Mouse (Mus musculus): Measurements from ENCODE around the gene Mitf. TPM values are rescaled to one million over a fixed set of nuclear protein-coding genes. Genes with fewer than 3 reads are reported as not detected.

The Mitf gene
- polyA plus RNA-seq, 1 experiment from 2014 or later = 1.7 TPM

- H3K27me3 ChIP-seq (ENCODE audit: control insufficient read depth, insufficient read depth, low read length) = no peaks in the 10 kb centered on the region
- WGBS = 84% methylated on average over 8 of the region's 8 CpGs
- ATAC-seq (replicated peaks; ENCODE audit: low FRiP score) = no peak
- H3K4me1 ChIP-seq (replicated peaks; ENCODE audit: control insufficient read depth, insufficient read depth, low read length) = no peaks in the 10 kb centered on the region
- H3K27ac ChIP-seq (ENCODE audit: low read depth, low read length) = no peak overlapping the region
- H3K4me3 ChIP-seq (ENCODE audit: low read depth, low read length) = no peak overlapping the region
- H3K9me3 ChIP-seq (ENCODE audit: control insufficient read depth, low read length) = no peaks in the 10 kb centered on the region
- H3K36me3 ChIP-seq (ENCODE audit: control insufficient read depth, insufficient read depth, low read length) = no peaks in the 10 kb centered on the region
- no peak for DNase-seq (ENCODE audit: low spot score)
- H3K4me2 ChIP-seq (ENCODE audit: low read depth, low read length, severe bottlenecking) = no peak overlapping the region
- H3K9ac ChIP-seq (ENCODE audit: low read length) = no peak overlapping the region
These were observed 48.7 kb downstream of the Mitf start for GRCm38 (mm10) chr6:97855420-97856170.

DNA sequence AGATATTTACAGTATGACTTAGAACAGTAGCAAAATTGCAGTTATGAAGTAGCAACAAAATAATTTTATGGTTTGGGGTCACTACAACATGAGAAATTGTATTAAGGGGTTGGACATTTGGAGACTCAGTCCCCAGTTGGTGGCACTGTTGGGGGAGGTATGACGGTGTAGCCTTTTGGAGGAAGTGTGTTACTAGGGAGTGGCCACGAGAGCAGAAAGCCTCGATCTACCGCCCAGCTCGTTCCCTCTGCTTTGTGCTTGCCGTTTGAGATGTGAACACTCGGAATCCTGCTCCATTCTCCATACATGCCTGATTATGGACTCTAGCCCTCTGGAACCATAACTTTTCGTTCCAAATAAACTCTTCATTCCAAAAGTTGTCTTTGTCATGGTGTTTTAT is 49.6 kb downstream of the Mitf start:
- WGBS = 80% methylated on average over 8 of the region's 8 CpGs
- no peak overlapping the region for H3K27ac ChIP-seq (ENCODE audit: low read depth, low read length)

GRCm38 (mm10) chr6:97857690-97858089 is 50.8 kb downstream of the Mitf start:
- Histone ChIP-seq H3K4me3 (ENCODE audit: low read depth, low read length) (no peak overlapping the region), H3K4me1 (replicated peaks; ENCODE audit: control insufficient read depth, insufficient read depth, low read length) (no peaks in the 10 kb centered on the region), H3K27ac (ENCODE audit: low read depth, low read length) (no peak overlapping the region), H3K9ac (ENCODE audit: low read length) (no peak overlapping the region), H3K4me2 (ENCODE audit: low read depth, low read length, severe bottlenecking) (no peak overlapping the region), H3K9me3 (ENCODE audit: control insufficient read depth, low read length) (no peaks in the 10 kb centered on the region), H3K36me3 (ENCODE audit: control insufficient read depth, insufficient read depth, low read length) (no peaks in the 10 kb centered on the region), H3K27me3 (ENCODE audit: control insufficient read depth, insufficient read depth, low read length) (no peaks in the 10 kb centered on the region)
- 49% methylated on average over 3 of the region's 3 CpGs for WGBS
- no peak for DNase-seq (ENCODE audit: low spot score)
- no peak for ATAC-seq (replicated peaks; ENCODE audit: low FRiP score)

More for the DNA sequence above, 49.6 kb downstream of the Mitf start:
- H3K4me2 ChIP-seq (ENCODE audit: low read depth, low read length, severe bottlenecking) = no peak overlapping the region
- no peak overlapping the region for H3K9ac ChIP-seq (ENCODE audit: low read length)
- ATAC-seq (replicated peaks; ENCODE audit: low FRiP score) (no peak), DNase-seq (ENCODE audit: low spot score) (no peak)
- no peak overlapping the region for H3K4me3 ChIP-seq (ENCODE audit: low read depth, low read length)
- no peaks in the 10 kb centered on the region for H3K9me3 ChIP-seq (ENCODE audit: control insufficient read depth, low read length)
- H3K4me1 ChIP-seq (replicated peaks; ENCODE audit: control insufficient read depth, insufficient read depth, low read length) = no peaks in the 10 kb centered on the region
- no peaks in the 10 kb centered on the region for H3K27me3 ChIP-seq (ENCODE audit: control insufficient read depth, insufficient read depth, low read length)
- no peaks in the 10 kb centered on the region for H3K36me3 ChIP-seq (ENCODE audit: control insufficient read depth, insufficient read depth, low read length)

- Histone ChIP-seq H3K9ac (ENCODE audit: low read length) (no peak overlapping the region), H3K4me2 (ENCODE audit: low read depth, low read length, severe bottlenecking) (no peak overlapping the region), H3K4me1 (replicated peaks; ENCODE audit: control insufficient read depth, insufficient read depth, low read length) (no peaks in the 10 kb centered on the region), H3K36me3 (ENCODE audit: control insufficient read depth, insufficient read depth, low read length) (no peaks in the 10 kb centered on the region), H3K9me3 (ENCODE audit: control insufficient read depth, low read length) (no peaks in the 10 kb centered on the region), H3K4me3 (ENCODE audit: low read depth, low read length) (no peak overlapping the region), H3K27me3 (ENCODE audit: control insufficient read depth, insufficient read depth, low read length) (no peaks in the 10 kb centered on the region), H3K27ac (ENCODE audit: low read depth, low read length) (no peak overlapping the region)
- 93% methylated on average over 7 of the region's 7 CpGs for WGBS
- DNase-seq (ENCODE audit: low spot score) (no peak), ATAC-seq (replicated peaks; ENCODE audit: low FRiP score) (no peak)
These were observed 59.7 kb downstream of the Mitf start for GRCm38 (mm10) chr6:97866575-97866974.

- H3K9ac ChIP-seq (ENCODE audit: low read length) = no peak overlapping the region
- ATAC-seq (replicated peaks; ENCODE audit: low FRiP score) = no peak
- H3K4me2 ChIP-seq (ENCODE audit: low read depth, low read length, severe bottlenecking) = no peak overlapping the region
- no peaks in the 10 kb centered on the region for H3K27me3 ChIP-seq (ENCODE audit: control insufficient read depth, insufficient read depth, low read length)
- H3K36me3 ChIP-seq (ENCODE audit: control insufficient read depth, insufficient read depth, low read length) = no peaks in the 10 kb centered on the region
- H3K9me3 ChIP-seq (ENCODE audit: control insufficient read depth, low read length) = no peaks in the 10 kb centered on the region
- 86% methylated on average over 1 of the region's 1 CpGs for WGBS
- no peaks in the 10 kb centered on the region for H3K4me1 ChIP-seq (replicated peaks; ENCODE audit: control insufficient read depth, insufficient read depth, low read length)
- H3K27ac ChIP-seq (ENCODE audit: low read depth, low read length) = no peak overlapping the region
- no peak for DNase-seq (ENCODE audit: low spot score)
- no peak overlapping the region for H3K4me3 ChIP-seq (ENCODE audit: low read depth, low read length)
These were observed 61.2 kb downstream of the Mitf start for GRCm38 (mm10) chr6:97868005-97868404.

DNA sequence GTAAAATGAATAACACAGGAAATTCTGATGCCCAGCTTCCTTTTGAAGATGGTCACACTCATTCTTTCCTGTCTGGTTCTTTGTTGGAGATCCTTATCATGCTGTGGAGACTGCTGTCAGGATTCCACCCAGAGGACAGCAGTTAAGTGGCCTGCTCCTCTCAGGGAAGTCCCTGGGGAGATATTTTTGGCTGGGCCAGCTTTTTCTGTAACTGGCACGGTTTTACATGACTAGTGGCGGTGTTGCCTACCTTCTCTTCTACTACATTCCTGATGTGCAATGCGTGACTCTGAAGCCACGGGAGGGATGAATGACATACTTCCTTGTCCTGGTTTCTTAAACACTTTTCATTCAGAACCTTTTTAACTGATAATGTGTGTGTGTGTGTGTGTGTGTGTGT is 63.1 kb downstream of the Mitf start:
- Histone ChIP-seq H3K9me3 (ENCODE audit: control insufficient read depth, low read length) (no peaks in the 10 kb centered on the region), H3K27ac (ENCODE audit: low read depth, low read length) (no peak overlapping the region), H3K9ac (ENCODE audit: low read length) (no peak overlapping the region), H3K4me3 (ENCODE audit: low read depth, low read length) (no peak overlapping the region), H3K4me1 (replicated peaks; ENCODE audit: control insufficient read depth, insufficient read depth, low read length) (no peaks in the 10 kb centered on the region), H3K27me3 (ENCODE audit: control insufficient read depth, insufficient read depth, low read length) (no peaks in the 10 kb centered on the region), H3K4me2 (ENCODE audit: low read depth, low read length, severe bottlenecking) (no peak overlapping the region), H3K36me3 (ENCODE audit: control insufficient read depth, insufficient read depth, low read length) (no peaks in the 10 kb centered on the region)
- 79% methylated on average over 4 of the region's 4 CpGs for WGBS
- no peak for ATAC-seq (replicated peaks; ENCODE audit: low FRiP score)
- no peak for DNase-seq (ENCODE audit: low spot score)

DNA sequence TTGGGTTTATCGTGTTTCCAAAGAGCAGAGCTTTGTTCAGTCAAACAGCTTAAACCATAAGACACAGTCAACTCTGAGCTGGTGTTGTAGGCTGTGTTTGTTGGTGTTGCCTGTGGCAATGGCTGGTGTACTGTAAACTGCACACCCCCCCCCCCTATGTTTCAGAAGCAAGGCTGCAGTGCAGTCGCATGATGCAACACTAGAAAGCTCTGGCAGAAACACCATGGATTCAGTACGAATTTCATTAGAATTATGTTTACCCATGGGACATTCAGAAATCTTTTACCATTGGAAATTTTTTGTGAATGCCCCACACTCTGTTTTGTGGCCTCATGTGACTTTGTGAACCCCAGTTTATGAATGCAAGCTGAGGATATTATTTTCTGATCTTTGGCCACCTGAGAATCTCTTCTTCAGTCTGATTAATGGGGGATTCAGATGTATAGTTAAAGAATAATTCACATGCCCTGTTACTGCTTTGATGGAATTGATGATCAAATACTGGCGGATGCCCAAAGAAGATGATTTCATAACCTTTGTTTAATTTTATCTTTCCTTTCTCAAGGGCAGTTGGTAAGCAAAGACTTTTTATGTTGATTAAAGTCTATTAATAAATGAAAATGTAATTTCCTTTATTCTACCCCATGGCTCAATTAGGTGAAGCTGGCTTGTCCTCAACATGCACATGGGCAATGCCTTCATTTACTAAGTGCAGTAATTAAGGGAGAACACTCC is 64.6 kb downstream of the Mitf start:
- Histone ChIP-seq H3K4me3 (ENCODE audit: low read depth, low read length) (no peak overlapping the region), H3K27me3 (ENCODE audit: control insufficient read depth, insufficient read depth, low read length) (no peaks in the 10 kb centered on the region), H3K4me1 (replicated peaks; ENCODE audit: control insufficient read depth, insufficient read depth, low read length) (no peaks in the 10 kb centered on the region), H3K4me2 (ENCODE audit: low read depth, low read length, severe bottlenecking) (no peak overlapping the region), H3K27ac (ENCODE audit: low read depth, low read length) (no peak overlapping the region), H3K9me3 (ENCODE audit: control insufficient read depth, low read length) (no peaks in the 10 kb centered on the region), H3K36me3 (ENCODE audit: control insufficient read depth, insufficient read depth, low read length) (no peaks in the 10 kb centered on the region), H3K9ac (ENCODE audit: low read length) (no peak overlapping the region)
- no peak for ATAC-seq (replicated peaks; ENCODE audit: low FRiP score)
- no peak for DNase-seq (ENCODE audit: low spot score)
- WGBS = 90% methylated on average over 4 of the region's 4 CpGs

DNA sequence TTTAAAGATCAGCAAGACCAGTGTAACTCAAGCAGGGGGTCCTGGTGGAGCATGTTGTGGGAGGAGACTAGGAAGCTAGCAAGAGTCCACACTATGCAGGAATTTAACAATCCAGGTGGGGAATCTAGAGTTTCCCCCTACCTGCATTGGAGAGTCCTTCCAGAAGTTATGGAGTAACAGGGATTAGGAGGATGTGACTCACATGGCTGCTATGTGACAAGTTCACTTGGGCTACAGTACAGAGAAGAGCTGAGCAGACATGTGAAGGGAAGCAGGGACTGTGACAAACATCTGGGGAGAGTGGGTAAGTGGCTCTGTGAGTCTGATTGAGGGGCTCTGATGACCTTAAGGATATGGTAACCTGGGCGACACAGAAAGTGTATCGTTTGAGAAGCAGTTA is 66.2 kb downstream of the Mitf start:
- Histone ChIP-seq H3K36me3 (ENCODE audit: control insufficient read depth, insufficient read depth, low read length) (no peaks in the 10 kb centered on the region), H3K9ac (ENCODE audit: low read length) (no peak overlapping the region), H3K4me2 (ENCODE audit: low read depth, low read length, severe bottlenecking) (no peak overlapping the region), H3K4me3 (ENCODE audit: low read depth, low read length) (no peak overlapping the region), H3K9me3 (ENCODE audit: control insufficient read depth, low read length) (no peaks in the 10 kb centered on the region), H3K27me3 (ENCODE audit: control insufficient read depth, insufficient read depth, low read length) (no peaks in the 10 kb centered on the region), H3K4me1 (replicated peaks; ENCODE audit: control insufficient read depth, insufficient read depth, low read length) (no peaks in the 10 kb centered on the region), H3K27ac (ENCODE audit: low read depth, low read length) (no peak overlapping the region)
- DNase-seq (ENCODE audit: low spot score) (no peak), ATAC-seq (replicated peaks; ENCODE audit: low FRiP score) (no peak)
- 93% methylated on average over 2 of the region's 2 CpGs for WGBS

- H3K9ac ChIP-seq (ENCODE audit: low read length) = no peak overlapping the region
These were observed 70.1 kb downstream of the Mitf start for GRCm38 (mm10) chr6:97876990-97877389.

More at GRCm38 (mm10) chr6:97876990-97877389, 70.1 kb downstream of the Mitf start:
- no peaks in the 10 kb centered on the region for H3K36me3 ChIP-seq (ENCODE audit: control insufficient read depth, insufficient read depth, low read length)
- no peak overlapping the region for H3K4me3 ChIP-seq (ENCODE audit: low read depth, low read length)
- WGBS = 87% methylated on average over 2 of the region's 2 CpGs
- no peaks in the 10 kb centered on the region for H3K27me3 ChIP-seq (ENCODE audit: control insufficient read depth, insufficient read depth, low read length)
- ATAC-seq (replicated peaks; ENCODE audit: low FRiP score) (no peak), DNase-seq (ENCODE audit: low spot score) (no peak)
- no peak overlapping the region for H3K27ac ChIP-seq (ENCODE audit: low read depth, low read length)
- no peak overlapping the region for H3K4me2 ChIP-seq (ENCODE audit: low read depth, low read length, severe bottlenecking)
- no peaks in the 10 kb centered on the region for H3K9me3 ChIP-seq (ENCODE audit: control insufficient read depth, low read length)
- H3K4me1 ChIP-seq (replicated peaks; ENCODE audit: control insufficient read depth, insufficient read depth, low read length) = no peaks in the 10 kb centered on the region
